Mouse (Mus musculus) CH12.LX (cell line): ENCODE data around the gene Gm45713. TPM values are rescaled to one million over a fixed set of nuclear protein-coding genes. Genes with fewer than 3 reads are reported as not detected.

ENCODE experiments used
- DNase-seq: peaks from one replicate; pipeline ENCODE4 v3.0.0-alpha.2; 2013; ENCODE audit errors: extremely low read depth
- H3K27ac ChIP-seq: 2 replicates; pipeline ENCODE4 v1.5.1; 2012; ENCODE audit warnings: low read depth, mild to moderate bottlenecking, control low read depth, moderate library complexity; ENCODE audit not compliant: insufficient read depth
- H3K27me3 ChIP-seq: replicated peaks from 2 replicates; pipeline ENCODE3; 2012; ENCODE audit warnings: inconsistent platforms
- H3K36me3 ChIP-seq, 2 experiments: replicated peaks in 1 of 2; 2 replicates each; pipeline versions ENCODE3 to v1.6.1; 2012; ENCODE audit warnings: inconsistent platforms in 1 of 2, low read length in 1 of 2, mild to moderate bottlenecking in 1 of 2, mixed read lengths in 1 of 2, moderate library complexity in 1 of 2; ENCODE audit not compliant: control insufficient read depth in 1 of 2, insufficient read depth in 1 of 2
- H3K4me1 ChIP-seq, 2 experiments: 2 replicates each; pipeline ENCODE4 v1.6.1; 2012; ENCODE audit warnings: inconsistent platforms in 1 of 2, moderate library complexity in 1 of 2; ENCODE audit not compliant: insufficient read depth in 2 of 2, control insufficient read depth in 1 of 2
- H3K4me2 ChIP-seq: 2 replicates; pipeline ENCODE4 v1.6.1; 2012; ENCODE audit warnings: low read depth, mild to moderate bottlenecking, control low read depth; ENCODE audit not compliant: poor library complexity, insufficient read depth, severe bottlenecking
- H3K4me3 ChIP-seq, 3 experiments: fragments of 150-350 bp in 1 of 3; sonication (generic) in 1 of 3; replicated peaks in 1 of 3; 2 replicates each; pipeline versions ENCODE3 to v1.5.1; 2011 to 2012; ENCODE audit warnings: low read depth in 2 of 3, low read length in 2 of 3, mild to moderate bottlenecking in 2 of 3, moderate library complexity in 2 of 3, control low read depth in 1 of 3, improper control_type of control experiment in 1 of 3, inconsistent platforms in 1 of 3, mixed read lengths in 1 of 3; ENCODE audit not compliant: poor library complexity in 1 of 3
- H3K79me2 ChIP-seq: replicated peaks from 2 replicates; pipeline ENCODE4 v1.6.1; 2012; ENCODE audit warnings: mild to moderate bottlenecking, moderate library complexity; ENCODE audit not compliant: control insufficient read depth, poor library complexity, insufficient read depth, severe bottlenecking; ENCODE audit errors: extremely low read depth
- H3K9ac ChIP-seq: 2 replicates; pipeline ENCODE4 v1.6.1; 2012; ENCODE audit warnings: low read depth, mild to moderate bottlenecking, control low read depth, moderate library complexity; ENCODE audit not compliant: insufficient read depth
- H3K9me3 ChIP-seq: replicated peaks from 2 replicates; pipeline ENCODE3; 2012; ENCODE audit warnings: low read length, inconsistent platforms, mixed read lengths
- CHD2 ChIP-seq: IDR thresholded peaks from 2 replicates; pipeline ENCODE4 v1.6.1; 2011; ENCODE audit warnings: low read length, improper control_type of control experiment
- CTCF ChIP-seq, 2 experiments: IDR thresholded peaks in 1 of 2; conservative IDR thresholded peaks in 1 of 2; 2 replicates each; pipeline ENCODE4 v1.5.1; 2011 to 2012; ENCODE audit warnings: low read depth in 2 of 2, low read length in 2 of 2, improper control_type of control experiment in 1 of 2, inconsistent platforms in 1 of 2, mild to moderate bottlenecking in 1 of 2, moderate library complexity in 1 of 2
- ELF1 ChIP-seq: IDR thresholded peaks from 2 replicates; pipeline ENCODE4 v1.6.1; 2014; ENCODE audit warnings: low read depth, mild to moderate bottlenecking, inconsistent platforms, low read length, improper control_type of control experiment
- GABPA ChIP-seq: IDR thresholded peaks from 2 replicates; pipeline ENCODE4 v1.6.1; 2012; ENCODE audit warnings: low read depth, low read length, improper control_type of control experiment, inconsistent platforms; ENCODE audit not compliant: insufficient replicate concordance
- IRF4 ChIP-seq: IDR thresholded peaks from 2 replicates; pipeline ENCODE4 v1.6.1; 2014; ENCODE audit warnings: low read depth, mild to moderate bottlenecking, inconsistent platforms, low read length, improper control_type of control experiment
- JUN ChIP-seq: IDR thresholded peaks from 2 replicates; pipeline ENCODE4 v1.6.1; 2011; ENCODE audit warnings: low read depth, mild to moderate bottlenecking, low read length, improper control_type of control experiment, moderate library complexity; ENCODE audit not compliant: insufficient read depth
- JUND ChIP-seq: conservative IDR thresholded peaks from 2 replicates; pipeline ENCODE4 v1.6.1; 2011; ENCODE audit warnings: low read depth, low read length, improper control_type of control experiment
- KAT2A ChIP-seq: IDR thresholded peaks from 2 replicates; pipeline ENCODE4 v1.6.1; 2012; ENCODE audit warnings: low read length, improper control_type of control experiment, inconsistent platforms; ENCODE audit not compliant: insufficient replicate concordance
- MAFK ChIP-seq: IDR thresholded peaks from 2 replicates; pipeline ENCODE4 v1.6.1; 2011; ENCODE audit warnings: low read length, improper control_type of control experiment; ENCODE audit not compliant: insufficient replicate concordance
- MAX ChIP-seq: IDR thresholded peaks from 2 replicates; pipeline ENCODE4 v1.6.1; 2011; ENCODE audit warnings: low read length, improper control_type of control experiment
- MAZ ChIP-seq: IDR thresholded peaks from 2 replicates; pipeline ENCODE4 v1.6.1; 2012; ENCODE audit warnings: low read depth, mild to moderate bottlenecking, inconsistent platforms, low read length, improper control_type of control experiment, moderate library complexity
- MEF2A ChIP-seq: IDR thresholded peaks from 2 replicates; pipeline ENCODE4 v1.6.1; 2014; ENCODE audit warnings: low read depth, mild to moderate bottlenecking, inconsistent platforms, low read length, improper control_type of control experiment, borderline replicate concordance
- MXI1 ChIP-seq: IDR thresholded peaks from 2 replicates; pipeline ENCODE4 v1.6.1; 2011; ENCODE audit warnings: mild to moderate bottlenecking, low read depth, low read length, improper control_type of control experiment
- NELFE ChIP-seq: IDR thresholded peaks from 2 replicates; pipeline ENCODE4 v1.6.1; 2011; ENCODE audit warnings: low read depth, low read length, improper control_type of control experiment
- NRF1 ChIP-seq: IDR thresholded peaks from 2 replicates; pipeline ENCODE4 v1.6.1; 2014; ENCODE audit warnings: low read depth, mild to moderate bottlenecking, inconsistent platforms, low read length, improper control_type of control experiment, moderate library complexity
- PAX5 ChIP-seq: IDR thresholded peaks from 2 replicates; pipeline ENCODE4 v1.6.1; 2012; ENCODE audit warnings: low read length, inconsistent platforms, mixed read lengths
- POLR2A ChIP-seq: IDR thresholded peaks from 2 replicates; pipeline ENCODE4 v1.6.1; 2011; ENCODE audit warnings: low read depth, mild to moderate bottlenecking, improper control_type of control experiment, low read length
- RAD21 ChIP-seq: IDR thresholded peaks from 2 replicates; pipeline ENCODE4 v1.6.1; 2011; ENCODE audit warnings: low read depth, mild to moderate bottlenecking, low read length, improper control_type of control experiment, moderate library complexity
- RCOR1 ChIP-seq: conservative IDR thresholded peaks from 2 replicates; pipeline ENCODE4 v1.6.1; 2012; ENCODE audit warnings: low read depth, mild to moderate bottlenecking, inconsistent platforms, low read length, improper control_type of control experiment
- SIN3A ChIP-seq: IDR thresholded peaks from 2 replicates; pipeline ENCODE4 v1.6.1; 2012; ENCODE audit warnings: low read length, improper control_type of control experiment, inconsistent platforms
- SMC3 ChIP-seq: IDR thresholded peaks from 2 replicates; pipeline ENCODE4 v1.6.1; 2011; ENCODE audit warnings: low read depth, low read length, improper control_type of control experiment
- TBP ChIP-seq: conservative IDR thresholded peaks from 2 replicates; pipeline ENCODE4 v1.6.1; 2011; ENCODE audit warnings: low read depth, low read length, improper control_type of control experiment
- TCF12 ChIP-seq: IDR thresholded peaks from 2 replicates; pipeline ENCODE4 v1.6.1; 2014; ENCODE audit warnings: low read depth, mild to moderate bottlenecking, inconsistent platforms, low read length, improper control_type of control experiment
- USF2 ChIP-seq: conservative IDR thresholded peaks from 2 replicates; pipeline ENCODE4 v1.6.1; 2011; ENCODE audit warnings: low read depth, low read length, improper control_type of control experiment
- ZKSCAN1 ChIP-seq: IDR thresholded peaks from 2 replicates; pipeline ENCODE4 v1.6.1; 2012; ENCODE audit warnings: low read depth, inconsistent platforms, low read length, improper control_type of control experiment, borderline replicate concordance
- ZMIZ1 ChIP-seq: IDR thresholded peaks from 2 replicates; pipeline ENCODE4 v1.6.1; 2012; ENCODE audit warnings: low read depth, mild to moderate bottlenecking, inconsistent platforms, low read length, improper control_type of control experiment
- ZNF384 ChIP-seq: IDR thresholded peaks from 2 replicates; pipeline ENCODE4 v1.6.1; 2012; ENCODE audit warnings: low read depth, low read length, improper control_type of control experiment, inconsistent platforms
- dilution Hi-C: fragments of 300-500 bp; cut with MboI; formaldehyde crosslinking; loops from 2 replicates; pipeline ENCODE4 v1.14.3; 2020; ENCODE audit warnings: low sequenced_read_pairs; ENCODE audit not compliant: extremely low pct_unique_long_range_greater_than_20kb, extremely low pct_ligation_motif_present
- in situ Hi-C: fragments of 300-500 bp; cut with MboI; formaldehyde crosslinking; loops from 3 replicates; pipeline ENCODE4 v1.14.3; 2019; ENCODE audit warnings: low sequenced_read_pairs, low pct_ligation_motif_present, low pct_unique_long_range_greater_than_20kb, mixed read lengths
- polyA plus RNA-seq: library from polyadenylated mRNA; unstranded; fragments of >175 nt; gene quantifications from 2 replicates; pipeline ENCODE4 v1.2.1, GENCODE M21; 2012; ENCODE audit warnings: low read depth; ENCODE audit not compliant: insufficient read length
- total RNA-seq, 2 experiments: library from RNA; depleted of rRNA; stranded (reverse); fragments of 300-350 nt in 1 of 2; fragments of >200 nt in 1 of 2; gene quantifications; 2 replicates each; pipeline ENCODE4 v1.2.3; 2012 to 2014

Gm45713 gene
- total and polyA plus RNA-seq, 3 experiments: 2.2 TPM; not detected in 2

DNA sequence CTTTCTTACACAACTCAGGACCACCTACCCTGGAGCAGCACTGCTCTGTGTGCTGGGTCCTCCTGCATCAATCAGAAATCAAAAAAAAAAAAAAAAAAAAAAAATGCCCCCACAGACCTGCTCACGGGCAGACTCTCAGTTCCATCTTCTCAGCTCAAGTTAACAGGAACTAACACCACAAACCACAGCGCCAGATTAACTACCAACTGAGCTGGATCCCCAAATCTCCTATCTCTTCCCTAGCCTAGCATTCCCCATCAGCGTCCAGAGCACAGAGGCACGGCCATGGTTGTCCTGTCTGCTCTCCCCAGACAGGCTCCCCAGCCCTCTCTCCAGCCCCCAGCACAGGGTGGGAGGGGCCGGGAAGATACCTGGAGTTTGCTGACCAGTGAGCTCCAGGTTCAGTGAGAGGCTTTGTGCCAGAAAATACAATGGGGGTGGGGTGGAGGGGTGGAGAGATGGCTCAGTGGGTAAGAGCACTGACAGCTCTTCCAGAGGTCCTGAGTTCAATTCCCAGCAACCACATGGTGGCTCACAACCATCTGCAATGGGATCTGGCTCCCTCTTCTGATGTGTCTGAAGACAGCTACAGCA, 28.9 kb downstream of the Gm45713 start:
- dilution Hi-C loops: no loop called here

GRCm38 (mm10) chr7:45106441-45106840, 29.6 kb downstream of the Gm45713 start:
- Histone ChIP-seq H3K9ac (no peak overlapping the region), H3K4me1 (no peaks in the 10 kb centered on the region; a peak in 1 of 4 replicates), H3K4me2 (no peak overlapping the region), H3K79me2 (no peaks in the 10 kb centered on the region)
- in situ Hi-C loops: no loop called here
- no peak for TF ChIP-seq MAZ
- no peak for TF ChIP-seq NRF1
- no peak for TF ChIP-seq MXI1
- no peak for TF ChIP-seq POLR2A
- TF ChIP-seq ZMIZ1: no peak
- no peak for TF ChIP-seq TCF12
- TF ChIP-seq GABPA: no peak
- no peak for TF ChIP-seq KAT2A
- no peak for TF ChIP-seq USF2
- TF ChIP-seq CTCF (conservative IDR thresholded peaks at IDR 0.05 in 1 of 2, IDR thresholded peaks at IDR 0.05 in 1 of 2; ENCODE audit: low read depth in 2 of 2, low read length in 2 of 2): no peak
- no peak for TF ChIP-seq IRF4
- no peak for TF ChIP-seq PAX5
- TF ChIP-seq NELFE: no peak
- no peak for TF ChIP-seq CHD2
- TF ChIP-seq MAX: no peak
- no peak for TF ChIP-seq MEF2A
- TF ChIP-seq ELF1: no peak
- no peak for TF ChIP-seq SMC3
- no peak for TF ChIP-seq MAFK
- TF ChIP-seq, all 38 proteins: peak for 0
- dilution Hi-C loops: no loop called here
- DNase-seq: no peak
- no peak overlapping the region for H3K27ac ChIP-seq
- H3K36me3 ChIP-seq: no peaks in the 10 kb centered on the region
- no peaks in the 10 kb centered on the region for H3K27me3 ChIP-seq
- no peaks in the 10 kb centered on the region for H3K9me3 ChIP-seq
- H3K4me3 ChIP-seq: no peak overlapping the region

More for the DNA sequence above, 28.9 kb downstream of the Gm45713 start:
- no peak for DNase-seq
- no peak overlapping the region for H3K4me2 ChIP-seq
- in situ Hi-C loops: no loop called here
- H3K79me2 ChIP-seq: no peaks in the 10 kb centered on the region
- no peak overlapping the region for H3K27ac ChIP-seq
- TF ChIP-seq TBP (no peak), JUN (no peak), RAD21 (no peak), ZKSCAN1 (no peak), SIN3A (no peak), JUND (no peak), USF2 (no peak), RCOR1 (no peak), IRF4 (no peak), ZNF384 (no peak)
- TF ChIP-seq, all 38 proteins: peak for 0
- Histone ChIP-seq H3K9ac (no peak overlapping the region), H3K27me3 (no peaks in the 10 kb centered on the region), H3K36me3 (no peaks in the 10 kb centered on the region), H3K9me3 (no peaks in the 10 kb centered on the region), H3K4me1 (no peaks in the 10 kb centered on the region; a peak in 1 of 4 replicates), H3K4me3 (no peak overlapping the region)
